Mouse (Mus musculus): Measurements from ENCODE around the gene Ralgapa2.

Ralgapa2 gene

DNA sequence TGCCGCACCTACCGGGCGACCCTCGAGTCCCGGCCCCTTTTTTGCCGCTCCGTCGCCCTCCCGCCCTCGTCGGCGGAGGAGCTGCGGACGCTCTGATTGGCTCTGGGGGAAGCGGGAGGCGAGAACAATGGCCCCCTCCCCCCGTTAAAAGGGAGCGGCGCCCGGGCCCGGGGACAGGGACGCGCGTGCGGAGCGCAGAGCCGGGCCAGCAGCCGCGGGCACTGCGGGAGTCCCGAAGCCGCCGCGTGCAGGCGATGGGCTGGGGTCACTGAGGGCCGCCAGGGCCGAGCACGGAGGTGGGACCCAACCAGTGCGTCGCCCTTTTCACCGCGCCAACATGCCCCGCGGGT is 290.2 kb downstream of the Ralgapa2 start:
- no peak for DNase-seq (ENCODE audit: low read depth)

DNA sequence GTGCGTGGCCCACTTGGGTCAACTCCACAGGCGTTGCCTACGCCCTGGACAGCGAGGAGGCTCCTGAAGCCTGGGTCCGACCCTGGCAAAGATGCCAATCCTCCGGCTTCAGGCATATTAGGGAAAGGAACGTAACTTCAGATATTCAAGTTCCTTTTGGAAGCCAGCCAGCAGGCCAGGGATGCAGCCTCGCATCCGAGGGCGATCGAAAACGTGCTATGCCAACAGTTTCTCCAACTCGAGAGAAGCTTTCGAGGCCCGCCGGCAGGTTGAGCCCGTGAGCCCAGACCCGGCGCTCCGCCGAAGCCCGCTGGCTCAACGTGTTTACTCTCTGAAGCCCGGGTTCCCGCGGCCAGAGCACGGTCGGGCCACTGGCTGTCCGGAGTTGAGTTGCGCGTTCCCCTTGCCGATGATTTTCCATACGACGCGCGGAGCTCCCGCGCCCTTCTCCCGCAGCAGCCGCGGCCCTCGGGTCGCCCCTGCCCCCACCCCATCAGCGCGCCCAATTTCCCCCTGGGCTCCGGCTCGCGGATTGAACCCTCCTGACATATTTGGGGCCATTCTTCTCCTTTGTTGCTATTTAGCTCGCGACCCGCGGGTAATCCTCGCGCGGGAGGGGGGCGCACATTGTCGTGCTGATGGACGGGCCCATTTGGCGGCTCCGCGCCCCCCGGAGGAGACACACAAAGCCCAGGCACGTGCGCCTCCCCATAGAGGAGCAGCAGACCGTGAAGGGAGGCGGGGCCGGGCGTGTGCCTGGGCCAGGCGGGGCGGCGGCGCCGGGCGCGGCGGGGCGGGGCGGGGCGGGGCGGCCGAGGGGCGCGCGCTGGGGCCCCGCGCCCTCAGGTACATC is 290.8 kb downstream of the Ralgapa2 start, which contains the start of gene Insm1:
TSS of gene Insm1 (plus strand) at position 846 of the 853 bp plus-strand sequence.
- no peak for DNase-seq (ENCODE audit: low read depth)

DNA sequence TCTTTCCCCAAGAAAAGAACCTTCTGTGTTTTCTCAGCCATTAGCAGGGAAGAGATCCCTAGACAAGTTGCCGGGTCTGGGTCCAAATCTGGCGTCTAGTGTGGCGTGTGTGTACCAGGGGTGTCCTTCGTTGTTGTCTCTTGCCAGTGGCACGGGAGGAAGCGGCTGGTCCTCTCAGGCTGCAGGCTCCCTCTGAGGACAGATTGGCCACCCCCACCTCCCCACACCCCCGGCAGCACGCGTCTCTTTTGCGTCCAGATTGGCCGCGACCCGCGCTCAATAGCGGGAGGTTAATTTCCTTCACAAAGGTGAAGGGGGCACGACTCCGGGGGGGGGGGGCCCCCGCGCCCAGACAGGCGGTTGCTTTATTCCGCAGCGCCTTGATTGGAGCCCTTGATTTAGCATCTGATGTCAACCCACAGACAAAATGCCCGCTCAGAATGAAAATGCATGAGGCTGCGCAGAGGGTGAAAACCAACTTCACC is 291.5 kb downstream of the Ralgapa2 start:
- DNase-seq (ENCODE audit: low read depth) = no peak

DNA sequence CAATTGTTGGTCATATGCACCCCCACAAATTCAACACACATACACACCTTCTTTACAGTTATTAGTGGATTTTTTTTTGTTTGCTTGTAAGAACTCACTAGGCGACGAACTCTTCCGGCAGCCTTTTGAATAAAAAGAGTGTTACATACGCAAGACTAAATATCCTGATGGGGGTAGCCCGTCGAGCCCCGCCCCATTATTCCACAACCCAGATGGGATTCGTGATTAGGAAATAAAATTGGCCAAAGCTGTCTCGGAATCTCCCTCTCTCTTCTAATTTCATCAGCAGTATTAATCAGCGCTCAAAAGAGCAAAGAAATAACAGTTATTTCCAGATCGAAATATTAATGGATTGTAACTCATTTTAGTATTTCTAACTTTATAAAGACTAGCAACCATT is 292.4 kb downstream of the Ralgapa2 start:
- no peak for DNase-seq (ENCODE audit: low read depth)

DNA sequence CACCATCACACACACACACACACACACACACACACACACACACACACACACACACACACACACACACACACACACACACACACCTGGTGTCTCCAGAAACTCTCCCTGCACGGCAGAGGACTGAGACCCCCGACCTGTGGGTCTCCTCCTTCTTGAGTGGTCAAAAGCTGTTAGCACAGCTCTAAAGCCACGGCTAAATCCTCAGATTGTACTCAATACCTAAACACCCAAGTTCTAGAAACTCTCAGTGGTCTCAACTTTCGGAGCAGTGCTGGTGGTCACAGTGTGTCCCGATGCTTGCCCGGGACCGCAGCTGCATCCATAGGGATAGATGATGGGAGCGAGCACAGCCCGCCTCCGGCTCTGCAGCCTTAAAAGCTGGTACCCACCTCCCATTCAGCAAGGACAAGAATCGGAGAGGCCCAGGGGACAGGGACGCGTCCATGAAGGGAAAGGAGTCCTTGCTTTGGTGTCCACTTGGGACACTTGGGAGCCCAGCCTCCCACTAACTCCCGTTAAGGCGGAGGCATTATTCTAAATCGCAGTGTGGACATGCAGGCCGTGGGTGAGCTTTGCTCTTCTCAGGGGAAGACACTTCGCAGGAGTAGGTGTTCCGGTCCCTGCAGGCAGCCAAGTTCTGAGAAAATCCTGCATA is 293.1 kb downstream of the Ralgapa2 start:
- DNase-seq (ENCODE audit: low read depth) = no peak

DNA sequence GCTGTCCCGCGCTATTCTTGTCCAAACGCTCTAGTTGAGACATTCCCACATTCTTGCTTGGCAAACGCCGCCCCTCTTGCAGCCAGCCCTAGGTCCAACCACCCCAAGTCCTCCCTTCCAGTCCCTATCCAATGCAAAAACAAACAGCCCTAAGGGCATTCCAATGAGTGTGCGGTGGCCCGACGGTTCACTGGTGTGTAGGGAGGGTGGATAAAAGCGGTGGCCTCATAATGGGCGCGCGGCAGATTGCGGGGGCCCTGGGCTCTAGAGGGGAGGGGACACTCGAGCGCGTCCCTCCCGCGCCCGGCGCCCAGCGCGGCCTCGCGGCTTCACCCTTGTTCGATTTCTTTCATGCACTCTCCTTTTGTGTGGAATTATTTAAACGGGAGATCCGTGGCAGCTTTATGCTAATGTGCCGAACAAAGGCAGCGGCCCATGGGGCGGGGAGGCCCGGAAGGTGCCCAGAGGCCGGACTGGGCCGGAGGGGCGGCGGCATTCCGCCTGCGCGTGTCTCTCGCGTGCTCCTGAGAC is 293.9 kb downstream of the Ralgapa2 start:
- no peak for DNase-seq (ENCODE audit: low read depth)

DNA sequence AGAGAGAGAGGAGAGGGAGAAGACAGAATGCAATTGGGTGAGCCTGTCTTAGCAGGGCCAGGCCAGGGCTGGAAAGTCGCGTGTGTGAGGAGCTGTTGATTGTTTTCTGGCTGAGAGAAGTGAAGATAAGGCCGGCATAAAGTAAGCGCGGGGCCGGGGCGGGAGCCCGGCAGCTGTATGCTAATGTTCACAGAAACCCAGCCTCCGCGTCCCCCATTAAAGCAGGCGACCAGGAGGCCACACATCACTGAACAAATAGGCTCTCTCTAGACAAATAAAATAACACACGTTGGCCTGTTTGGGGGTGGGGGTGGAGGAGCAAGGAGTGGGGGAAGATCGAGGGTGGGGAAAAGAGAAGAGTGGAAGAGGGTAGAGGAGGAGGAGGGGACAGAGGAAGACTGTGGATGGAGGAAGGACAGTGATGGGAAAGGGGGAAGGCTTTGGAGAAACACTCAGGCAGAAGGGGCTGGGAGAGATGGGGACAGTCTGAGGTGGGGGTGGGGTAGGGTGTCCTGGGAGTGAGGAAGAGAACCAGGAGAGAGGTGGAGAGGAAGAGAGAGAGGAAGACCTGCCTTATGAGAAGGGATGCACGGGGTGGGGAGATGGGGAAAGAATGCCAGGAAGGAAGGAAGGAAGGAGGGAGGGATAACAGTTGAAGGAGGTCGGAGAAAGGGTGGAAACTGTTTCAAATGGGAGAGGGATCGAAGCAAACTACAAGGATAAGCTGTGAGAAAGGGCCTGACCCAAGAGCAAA is 294.7 kb downstream of the Ralgapa2 start:
- no peak for DNase-seq (ENCODE audit: low read depth)

DNA sequence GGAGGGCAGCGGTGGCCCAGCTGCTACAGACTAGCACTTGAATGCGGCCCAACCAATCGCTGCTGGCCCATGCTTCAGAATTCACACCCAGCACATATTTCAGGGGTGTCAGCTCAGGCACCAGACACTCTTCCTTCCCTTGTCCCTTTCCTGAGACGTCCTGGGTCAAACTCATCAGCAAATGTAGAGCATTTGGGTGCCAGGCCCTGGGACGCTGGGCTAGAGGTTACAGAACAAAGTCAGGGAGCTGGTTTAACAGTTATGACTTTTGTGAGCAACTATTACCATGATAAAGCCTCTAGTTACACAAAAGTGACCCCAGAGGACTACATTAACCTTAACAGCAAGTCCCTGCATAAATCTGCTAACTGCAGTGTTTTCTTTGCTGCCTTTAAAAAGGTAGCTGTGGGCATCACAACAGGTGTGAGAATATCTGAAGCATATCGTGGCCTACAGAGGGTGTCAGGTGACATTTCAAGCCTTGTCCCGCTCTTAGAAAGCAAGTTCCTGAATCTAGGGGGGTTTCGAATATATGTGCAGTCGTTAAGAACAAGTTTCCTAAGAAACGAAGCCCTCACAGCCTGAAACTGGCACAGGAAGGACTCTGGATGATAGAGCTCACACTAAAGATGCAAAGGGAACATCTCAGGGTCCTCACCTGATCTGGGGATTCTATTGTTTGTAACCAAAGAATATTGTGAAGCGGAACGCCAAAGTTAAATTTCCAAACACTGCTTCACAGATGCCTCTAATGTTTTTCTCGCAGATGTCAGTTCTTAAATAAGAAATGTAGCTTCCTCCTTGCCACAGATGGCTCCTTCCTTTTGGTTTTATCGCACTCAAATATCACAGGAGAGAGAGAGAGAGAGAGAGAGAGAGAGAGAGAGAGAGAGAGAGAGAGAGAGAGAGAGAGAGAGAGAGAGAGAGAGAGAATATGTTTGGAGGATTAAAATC is 295.8 kb downstream of the Ralgapa2 start:
- DNase-seq (ENCODE audit: low read depth) = no peak

DNA sequence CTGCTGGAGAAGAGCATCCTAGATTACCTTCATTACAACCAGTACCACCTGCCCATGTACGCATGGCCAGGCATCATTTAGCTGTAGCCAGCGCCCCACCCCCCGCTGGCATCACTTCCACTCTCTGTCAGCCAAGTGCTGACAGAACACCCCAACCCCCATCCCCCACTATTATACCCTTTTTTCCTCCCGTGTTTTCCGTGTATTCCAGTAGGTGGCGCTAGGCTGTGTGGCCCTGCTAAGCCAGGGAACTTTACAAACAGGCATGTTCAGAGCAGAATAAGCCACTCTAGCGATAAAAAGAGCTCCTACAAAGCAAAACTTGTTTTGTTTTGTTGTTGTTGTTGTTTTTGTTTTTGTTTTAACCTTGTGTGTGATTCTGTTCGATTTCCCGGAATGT is 297.4 kb downstream of the Ralgapa2 start:
- DNase-seq (ENCODE audit: low read depth) = peak; percentile 58

DNA sequence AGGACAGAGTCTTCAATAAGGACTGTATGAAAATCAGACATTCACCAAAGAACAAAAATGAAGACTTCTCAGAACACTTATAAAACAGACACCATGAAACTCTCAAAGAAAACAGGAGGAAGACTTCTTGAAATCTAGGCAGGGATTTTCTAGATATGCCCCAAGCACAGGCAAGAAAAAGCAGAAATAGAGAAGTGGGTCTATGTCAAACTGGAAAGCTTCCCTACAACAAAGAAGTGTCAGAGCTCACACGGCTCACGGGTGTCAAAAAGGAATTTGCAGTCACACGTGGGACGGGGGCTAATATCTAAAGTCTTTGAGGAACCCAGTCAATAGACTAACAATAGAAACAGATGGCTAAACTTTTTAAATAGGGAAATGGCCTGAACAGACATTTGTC is 301.2 kb downstream of the Ralgapa2 start:
- no peak for DNase-seq (ENCODE audit: low read depth)

DNA sequence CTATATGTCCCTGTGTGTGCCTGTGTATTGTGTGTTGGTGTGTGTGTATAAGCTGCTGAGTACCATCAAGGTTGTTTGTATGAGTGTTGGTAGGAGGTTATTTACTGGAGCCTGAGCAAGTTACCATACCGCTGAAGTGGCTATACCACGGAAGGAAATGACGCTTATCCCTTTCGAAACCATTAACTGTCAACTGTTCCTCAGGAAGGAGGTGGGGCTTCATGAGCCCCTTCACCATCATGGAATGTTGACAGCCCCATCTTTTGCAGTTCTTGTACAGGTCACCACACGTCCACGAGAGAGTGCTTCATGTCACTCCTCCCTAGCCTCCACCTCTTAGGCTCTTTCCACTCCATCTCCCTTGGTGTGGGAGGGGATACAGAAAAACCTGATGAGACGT is 314.2 kb downstream of the Ralgapa2 start:
- DNase-seq (ENCODE audit: low read depth) = peak; percentile 10

DNA sequence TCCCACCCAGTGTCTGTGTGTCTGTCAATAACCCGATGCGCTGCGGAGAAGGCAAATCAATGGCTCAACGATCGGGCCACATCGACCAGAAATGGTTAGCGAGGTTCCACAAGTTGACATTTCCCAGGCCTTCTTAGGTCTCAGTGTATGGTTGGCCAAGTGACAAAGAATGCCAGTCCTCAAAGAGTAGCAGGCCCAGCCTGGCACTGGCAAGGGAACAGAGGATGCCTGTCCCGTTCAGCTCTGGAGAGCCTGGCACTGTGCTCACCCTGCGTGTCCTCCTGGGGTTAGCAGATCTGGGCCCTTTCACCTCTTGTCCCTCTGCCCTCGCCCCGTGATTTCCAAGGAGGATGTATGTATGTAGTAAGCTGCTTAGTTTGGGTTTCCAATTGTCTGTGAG is 316.0 kb downstream of the Ralgapa2 start:
- DNase-seq (ENCODE audit: low read depth) = no peak
